Mouse (Mus musculus) adrenal gland, adult 8-10 months (tissue): ENCODE measurements at regions not wholly inside any gene's neighbourhood (a gene's known extent, or its start where the extent isn't known, plus 50 kb on each side); places are given as distances from the start of the nearest gene placed in this dataset.
A peak's percentile ranks its signal among the peaks of the same experiment; 100 is the strongest.

Experiments used
- DNase-seq: peaks from one replicate; pipeline ENCODE4 v3.0.0; 2022

DNA sequence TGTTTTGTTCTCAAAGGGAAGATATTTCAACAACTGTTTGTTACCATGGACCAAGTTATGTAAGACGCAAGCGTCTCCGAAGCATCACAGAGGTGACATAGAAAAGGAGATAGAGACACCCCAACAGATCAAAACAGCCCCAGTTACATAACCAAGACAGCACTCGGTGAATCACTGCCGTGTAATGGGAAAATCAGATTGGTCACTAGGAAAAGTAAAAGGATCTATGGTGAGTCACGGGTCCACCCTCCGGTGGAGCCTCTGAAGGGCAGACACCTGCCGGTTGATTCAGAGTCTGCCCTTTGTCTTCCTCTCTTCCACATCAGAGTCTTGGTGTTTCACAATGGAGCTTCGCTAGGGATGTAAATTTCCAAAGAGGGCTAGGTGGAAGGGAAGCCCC, 62.9 kb upstream of the Odc1 start:
- no peak for DNase-seq

DNA sequence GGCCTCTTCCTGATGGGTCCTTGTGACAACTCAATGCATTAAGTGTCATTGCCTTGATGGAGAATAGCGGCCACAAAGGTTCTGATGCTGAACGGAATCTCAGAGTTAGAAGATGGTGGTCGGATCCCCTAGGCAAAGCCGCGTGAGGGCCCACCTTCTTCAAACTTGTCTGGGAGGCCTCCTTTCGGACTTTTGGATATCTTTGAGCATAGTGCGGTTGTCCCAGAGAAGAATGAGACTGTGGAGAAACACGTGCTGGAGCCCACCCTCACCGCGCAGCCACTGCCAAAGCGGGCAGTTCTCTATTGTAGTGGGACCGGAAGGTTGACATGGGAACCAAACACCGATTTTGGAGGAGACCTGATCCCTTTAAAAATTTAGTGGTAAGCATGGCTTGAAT, 62.4 kb upstream of the Odc1 start:
- DNase-seq: no peak

DNA sequence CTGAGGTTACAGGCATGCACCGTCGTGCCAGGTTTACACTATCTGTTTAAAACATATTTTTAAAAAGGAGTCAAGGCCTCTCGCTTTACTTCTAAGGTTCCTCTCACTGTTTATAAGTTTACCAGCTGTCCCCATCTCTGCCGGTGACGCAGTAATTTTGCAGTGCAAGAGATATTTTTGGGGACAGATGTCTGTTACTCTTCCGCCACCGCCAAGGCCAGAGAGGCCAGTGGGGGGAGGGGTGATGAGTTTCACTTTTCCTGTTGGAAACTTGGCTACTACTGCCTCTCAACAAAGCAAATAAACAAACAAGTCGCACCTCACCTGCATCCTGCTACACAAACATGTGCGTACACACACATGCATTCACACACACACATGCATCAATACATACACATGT, 60.1 kb upstream of the Odc1 start:
- peak; percentile 75 for DNase-seq

DNA sequence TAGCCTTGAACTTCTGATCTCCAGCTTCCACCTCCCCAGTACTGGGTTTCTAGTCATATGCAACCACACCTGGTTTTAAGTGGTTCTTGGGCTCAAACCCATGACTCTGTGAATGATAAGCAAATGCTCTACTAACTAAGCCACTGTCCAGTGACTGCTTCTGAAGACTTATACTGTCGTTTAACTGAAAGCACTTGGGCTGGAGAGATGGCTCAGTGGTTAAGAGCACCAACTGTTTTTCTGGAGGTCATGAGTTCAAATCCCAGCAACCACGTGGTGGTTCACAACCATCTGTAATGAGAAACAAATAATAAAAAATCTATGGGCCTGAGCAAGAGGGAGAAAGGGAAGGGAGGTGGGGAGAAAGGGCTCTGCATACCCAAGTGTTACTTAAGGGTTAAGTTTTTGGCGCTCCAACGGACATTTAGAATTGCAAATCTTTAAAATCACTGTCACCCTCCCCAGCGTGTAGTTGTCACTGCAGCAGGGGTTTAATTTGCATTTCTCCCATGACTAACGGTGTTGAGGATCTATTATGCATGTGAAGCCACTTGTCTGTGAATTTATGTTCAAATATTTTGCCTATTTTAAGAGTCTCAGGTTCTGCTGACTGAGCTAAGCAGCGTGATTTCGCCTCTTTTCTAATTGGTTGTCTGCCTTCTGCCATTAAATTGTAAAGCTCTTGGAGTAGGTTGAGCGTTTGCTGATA, 58.4 kb upstream of the Odc1 start:
- peak; percentile 0 for DNase-seq

DNA sequence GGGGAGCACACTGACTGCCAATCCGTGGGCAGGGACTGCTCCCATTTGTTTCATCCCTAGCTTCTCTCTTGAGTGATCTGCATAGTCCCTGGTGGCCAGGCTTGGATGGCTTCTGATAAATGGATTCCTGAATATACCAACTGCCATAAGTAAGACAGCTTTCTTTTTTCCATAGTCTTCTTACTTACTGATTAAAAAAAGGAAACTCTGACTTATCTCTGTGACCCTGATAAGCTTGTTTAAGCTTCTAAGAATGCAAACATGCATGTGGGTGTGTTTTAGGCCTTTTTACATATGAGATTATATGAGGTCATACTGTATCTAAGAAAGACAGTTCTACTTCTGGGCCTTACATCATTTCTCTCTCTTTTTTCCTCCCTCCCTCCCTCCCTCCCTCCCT, 57.3 kb upstream of the Odc1 start:
- DNase-seq: no peak

DNA sequence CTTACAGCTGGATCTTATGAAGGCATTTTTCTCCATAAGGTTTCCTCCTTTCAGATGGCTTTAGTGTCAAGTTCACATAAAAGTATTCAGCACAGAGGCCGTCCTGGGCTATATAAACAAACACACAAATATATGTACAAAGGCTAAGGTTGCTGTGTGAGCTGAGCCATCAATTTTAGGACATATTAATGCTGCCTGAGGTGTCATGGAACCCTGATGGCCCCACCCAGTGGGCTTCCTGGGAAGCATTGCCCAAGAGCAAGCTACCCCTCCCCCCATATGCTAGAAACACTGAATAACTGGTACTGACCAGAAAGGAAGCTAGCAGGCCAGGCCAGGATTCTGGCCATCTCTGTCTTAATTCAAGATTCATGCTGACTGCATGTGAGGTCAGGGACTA, 56.4 kb upstream of the Odc1 start:
- DNase-seq: peak; percentile 2

DNA sequence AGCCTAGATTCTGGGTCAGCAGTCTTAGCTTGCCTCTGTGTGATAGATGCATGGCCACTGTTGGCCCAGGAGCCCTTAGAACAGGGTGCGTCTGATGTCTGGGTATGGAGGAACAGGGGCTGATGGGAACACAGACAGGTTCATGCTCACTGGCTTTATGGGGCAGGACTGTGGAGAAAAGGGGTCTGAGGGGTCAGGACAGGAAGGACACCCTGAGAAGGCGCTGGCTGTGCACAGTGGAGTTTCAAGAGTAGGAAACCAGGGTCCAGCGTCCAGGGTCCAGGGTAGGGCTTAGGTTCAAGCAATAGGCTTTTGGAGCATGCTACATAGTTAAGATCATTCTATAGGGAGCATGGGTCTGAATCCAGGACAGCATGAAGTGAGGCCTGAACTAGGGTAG, 54.6 kb upstream of the Odc1 start:
- DNase-seq: peak; percentile 0

DNA sequence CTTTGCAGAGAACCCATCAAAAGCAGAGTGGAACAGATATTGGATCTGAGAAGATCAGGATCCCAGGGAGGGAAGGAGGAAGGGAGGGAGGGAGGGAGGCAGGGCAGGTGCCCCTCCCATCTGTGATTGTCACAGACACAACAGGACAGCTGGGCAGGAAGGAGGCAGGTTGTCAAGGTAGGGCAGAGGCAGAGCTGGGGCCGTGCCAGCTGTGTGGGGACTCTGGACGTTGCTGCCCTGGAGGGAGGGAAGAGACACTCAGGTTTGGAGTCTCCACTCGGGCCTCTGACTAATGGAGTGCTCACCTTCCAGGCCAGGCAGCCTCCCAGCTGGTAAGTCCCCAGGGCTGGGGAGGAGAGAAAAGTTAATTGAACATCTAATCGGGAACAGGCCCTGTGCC, 52.0 kb upstream of the Odc1 start:
- DNase-seq: no peak

DNA sequence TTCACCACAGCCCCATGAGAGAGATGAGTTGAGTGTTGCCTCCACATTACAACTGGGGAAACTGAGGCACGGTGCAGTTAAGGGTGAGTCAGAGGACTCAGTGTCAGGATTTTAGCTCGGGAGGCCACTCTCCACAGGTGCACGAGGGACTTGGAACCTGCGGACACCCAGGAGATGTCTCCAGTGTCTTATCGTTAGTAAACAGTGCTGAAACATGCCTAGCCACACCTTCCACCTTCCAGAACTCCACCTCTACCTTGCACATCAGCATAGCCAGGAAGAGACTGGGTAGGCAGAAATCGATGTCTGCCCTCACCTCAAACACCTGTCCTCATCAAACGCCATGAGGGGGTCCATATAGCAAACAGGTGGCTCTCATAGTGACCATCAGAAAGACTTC, 51.5 kb upstream of the Odc1 start:
- DNase-seq: no peak

DNA sequence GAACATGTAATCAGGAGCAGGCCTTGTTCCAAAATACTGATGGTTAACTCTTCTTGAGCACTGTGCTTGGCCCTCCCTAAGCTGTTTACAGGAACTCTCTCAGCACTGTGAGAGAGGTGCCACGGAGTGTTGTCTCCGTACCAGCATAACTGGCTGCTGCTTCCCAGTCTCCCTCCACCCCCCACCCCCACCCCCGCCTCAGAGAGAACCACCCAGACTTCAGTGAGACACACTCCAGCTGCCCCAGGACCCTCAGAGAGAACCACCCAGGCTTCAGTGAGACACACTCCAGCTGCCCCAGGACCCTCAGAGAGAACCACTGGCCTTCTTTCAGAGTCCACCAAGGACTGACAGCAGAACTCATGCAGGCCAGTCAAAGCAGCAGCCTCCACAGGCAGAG, 50.8 kb upstream of the Odc1 start:
- DNase-seq: no peak
